Mouse (Mus musculus) liver, embryonic 12.5 days (tissue): ENCODE data around the gene Clstn1. TPM values are rescaled to one million over a fixed set of nuclear protein-coding genes. Genes with fewer than 3 reads are reported as not detected.
A peak's percentile ranks its signal among the peaks of the same experiment; 100 is the strongest.

Experiments used
- ATAC-seq: fragments of 200-750 bp; cut with Nextera tagmentation; 2 replicates; pipeline ENCODE4 v1.8.0; 2017; ENCODE audit warnings: moderate number of reproducible peaks, mild to moderate bottlenecking, moderate library complexity
- H3K27ac ChIP-seq: fragments of 300-500 bp; sonication (generic); 2 replicates; pipeline ENCODE4 v1.5.1; 2016; ENCODE audit warnings: mild to moderate bottlenecking
- H3K27me3 ChIP-seq: fragments of 300-500 bp; sonication (generic); replicated peaks from 2 replicates; pipeline ENCODE4 v1.6.1; 2016; ENCODE audit warnings: mild to moderate bottlenecking, moderate library complexity
- H3K36me3 ChIP-seq: fragments of 300-500 bp; sonication (generic); 2 replicates; pipeline ENCODE4 v1.6.1; 2016; ENCODE audit warnings: mild to moderate bottlenecking, moderate library complexity
- H3K4me1 ChIP-seq: fragments of 300-500 bp; sonication (generic); 2 replicates; pipeline ENCODE4 v1.6.1; 2016
- H3K4me2 ChIP-seq: fragments of 300-500 bp; sonication (generic); 2 replicates; pipeline ENCODE4 v1.6.1; 2016; ENCODE audit warnings: mild to moderate bottlenecking, moderate library complexity
- H3K4me3 ChIP-seq: fragments of 300-500 bp; sonication (generic); 2 replicates; pipeline ENCODE4 v1.5.1; 2016; ENCODE audit warnings: mild to moderate bottlenecking, moderate library complexity
- H3K9ac ChIP-seq: fragments of 300-500 bp; sonication (generic); 2 replicates; pipeline ENCODE4 v1.6.1; 2016; ENCODE audit warnings: mild to moderate bottlenecking, moderate library complexity
- H3K9me3 ChIP-seq: fragments of 300-500 bp; sonication (generic); replicated peaks from 2 replicates; pipeline ENCODE4 v1.6.1; 2016; ENCODE audit warnings: mild to moderate bottlenecking, moderate library complexity
- WGBS: fragments of 180-500 bp; shearing (Covaris S2); methylation state at CpG from one replicate; pipeline ENCODE4 v1.1.7; 2016; ENCODE audit not compliant: insufficient replicate concordance; 5-methylcytosine and 5-hydroxymethylcytosine counted together
- polyA plus RNA-seq: library from polyadenylated mRNA; unstranded; fragments of >200 nt; fragmentation: Nextera tagmentation; extraction: Ambion mirVana; gene quantifications from 2 replicates; pipeline ENCODE4 v1.2.1, GENCODE M21; 2016

Gene Clstn1
- 6.2 and 6.9 TPM in 2 replicates for polyA plus RNA-seq

DNA sequence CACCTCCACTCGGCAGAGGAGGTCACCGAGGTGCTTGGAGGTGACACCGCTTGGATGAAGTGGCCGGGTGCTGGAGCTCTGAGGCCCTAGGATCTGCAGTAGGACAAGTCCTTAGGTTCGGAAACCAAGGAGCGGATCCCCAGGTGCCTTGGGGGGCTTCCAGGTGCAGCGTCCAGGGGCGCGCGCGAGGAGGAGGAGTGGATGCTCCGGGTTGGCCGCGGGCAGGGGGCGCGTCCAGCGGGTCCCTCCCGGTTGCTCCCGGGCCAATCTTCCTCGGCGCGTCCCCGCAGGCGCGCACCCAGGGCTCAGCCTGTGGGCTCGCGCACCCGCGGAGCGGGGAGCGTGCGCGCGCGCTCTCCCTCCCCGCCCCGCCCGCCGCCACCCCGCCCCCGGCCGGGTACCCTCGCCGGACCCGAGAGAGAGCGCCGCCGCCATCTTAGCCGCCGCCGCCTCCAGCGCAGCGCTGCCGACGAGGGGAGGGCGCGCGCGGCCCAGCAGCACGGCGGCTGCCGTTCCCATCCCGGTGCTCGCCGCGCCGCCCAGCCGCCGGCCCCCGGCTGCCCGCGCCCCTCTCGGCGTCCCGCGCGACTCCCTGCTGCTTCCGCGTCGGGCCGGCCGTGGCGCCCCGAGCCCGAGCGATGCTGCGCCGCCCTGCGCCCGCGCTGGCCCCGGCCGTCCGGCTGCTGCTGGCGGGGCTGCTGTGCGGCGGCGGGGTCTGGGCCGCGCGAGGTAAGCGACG, at the start of gene Clstn1:
Clstn1 (plus strand) TSS at position 425 of the 739 bp plus-strand sequence.
- Histone ChIP-seq H3K27ac (no peak within 1 kb of the TSS), H3K9ac (peak within 1 kb of the TSS; percentile 44; the same call in 1 of the 2 replicates)
- WGBS, result 1% methylated on average over 85 of the region's 103 CpGs

DNA sequence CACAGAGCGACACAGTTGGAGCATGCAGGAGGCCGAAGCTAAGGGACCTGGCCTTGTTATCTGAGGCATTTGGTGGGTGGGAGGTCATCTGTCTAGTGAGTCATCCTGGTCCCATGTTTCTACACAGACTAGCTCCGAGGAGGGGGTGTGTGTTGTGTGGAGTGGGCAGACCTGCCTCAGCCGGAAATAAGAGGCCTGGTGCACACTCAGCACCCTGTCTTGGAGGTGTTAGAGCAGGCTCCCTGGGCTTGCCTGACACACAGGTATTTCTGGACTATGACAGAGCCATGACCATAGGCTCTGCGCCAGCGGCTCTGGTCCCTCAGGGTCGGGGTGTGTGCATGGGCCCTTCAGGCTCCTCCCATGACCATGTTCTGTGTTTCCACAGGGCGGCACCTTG, 46.8 kb upstream of the Clstn1 start:
- WGBS, result 62% methylated on average over 8 of the region's 8 CpGs

More for the DNA sequence above, at the start of gene Clstn1:
- Histone ChIP-seq H3K27me3 (peaks cover 86% of the 10 kb centered on the region), H3K9me3 (no peaks in the 10 kb centered on the region), H3K4me1 (peaks cover 18% of the 10 kb centered on the region), H3K4me2 (peak within 1 kb of the TSS; percentile 75), H3K36me3 (no peaks in the 10 kb centered on the region), H3K4me3 (peak within 1 kb of the TSS; percentile 61)
- ATAC-seq, result no peak

DNA sequence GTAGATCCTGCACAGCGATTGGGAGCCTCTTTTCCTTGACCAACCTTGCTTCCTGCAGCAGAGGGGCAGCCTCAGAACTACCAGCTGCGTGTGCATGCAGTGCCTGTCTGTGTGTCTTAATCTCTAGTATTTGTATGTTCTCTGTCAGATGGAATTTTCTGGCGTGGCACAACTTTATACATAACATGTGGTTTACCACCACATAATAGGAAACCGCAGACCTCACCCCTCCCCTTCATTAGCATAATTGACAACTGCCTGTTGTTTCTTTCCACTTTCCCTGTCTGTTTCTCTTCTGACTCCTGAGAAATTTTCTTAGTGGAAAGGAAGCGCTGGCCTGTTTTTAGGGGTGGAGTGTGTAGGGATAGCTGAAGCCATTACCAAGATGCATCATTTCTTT, 44.3 kb upstream of the Clstn1 start:
- Histone ChIP-seq H3K9ac (no peak overlapping the region), H3K27me3 (no peaks in the 10 kb centered on the region), H3K4me2 (no peak overlapping the region), H3K4me1 (peaks cover 14% of the 10 kb centered on the region), H3K36me3 (no peaks in the 10 kb centered on the region), H3K4me3 (no peak overlapping the region), H3K27ac (no peak overlapping the region), H3K9me3 (no peaks in the 10 kb centered on the region)
- ATAC-seq, result no peak
- WGBS, result 39% methylated on average over 5 of the region's 5 CpGs

More for the DNA sequence above, 46.8 kb upstream of the Clstn1 start:
- Histone ChIP-seq H3K27me3 (no peaks in the 10 kb centered on the region; the same call in 1 of the 2 replicates), H3K9ac (no peak overlapping the region), H3K9me3 (no peaks in the 10 kb centered on the region), H3K4me1 (0 out of 2 replicates have a peak, but pooled peaks cover 6% of the 10 kb centered on the region), H3K4me3 (no peak overlapping the region), H3K36me3 (no peaks in the 10 kb centered on the region), H3K4me2 (no peak overlapping the region), H3K27ac (no peak overlapping the region)
- no peak for ATAC-seq

DNA sequence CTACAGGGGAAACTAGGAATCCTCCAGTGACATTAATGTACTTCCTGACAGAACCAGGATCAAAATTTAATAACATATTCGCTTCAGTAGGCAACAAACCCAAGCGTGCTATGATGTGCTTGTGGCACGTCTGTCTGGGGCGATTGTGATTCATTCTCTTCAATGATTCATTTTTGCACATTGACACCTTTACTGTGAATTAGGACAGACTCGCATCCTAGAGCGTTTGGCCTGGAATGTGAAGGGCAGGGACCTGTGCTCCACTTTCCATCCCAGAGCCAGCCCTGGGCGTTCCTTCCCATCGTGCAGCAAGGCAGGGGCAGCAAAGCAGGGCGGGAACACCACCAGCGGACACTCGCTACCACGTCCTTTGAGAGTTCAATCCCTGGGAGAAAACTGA, 43.8 kb upstream of the Clstn1 start:
- no peak overlapping the region for H3K27ac ChIP-seq
- H3K36me3 ChIP-seq, result no peaks in the 10 kb centered on the region
- no peak overlapping the region for H3K4me2 ChIP-seq
- no peak overlapping the region for H3K9ac ChIP-seq
- no peak for ATAC-seq
- no peak overlapping the region for H3K4me3 ChIP-seq
- peaks cover 17% of the 10 kb centered on the region for H3K4me1 ChIP-seq
- WGBS, result 81% methylated on average over 12 of the region's 12 CpGs
- H3K27me3 ChIP-seq, result no peaks in the 10 kb centered on the region
- no peaks in the 10 kb centered on the region for H3K9me3 ChIP-seq

DNA sequence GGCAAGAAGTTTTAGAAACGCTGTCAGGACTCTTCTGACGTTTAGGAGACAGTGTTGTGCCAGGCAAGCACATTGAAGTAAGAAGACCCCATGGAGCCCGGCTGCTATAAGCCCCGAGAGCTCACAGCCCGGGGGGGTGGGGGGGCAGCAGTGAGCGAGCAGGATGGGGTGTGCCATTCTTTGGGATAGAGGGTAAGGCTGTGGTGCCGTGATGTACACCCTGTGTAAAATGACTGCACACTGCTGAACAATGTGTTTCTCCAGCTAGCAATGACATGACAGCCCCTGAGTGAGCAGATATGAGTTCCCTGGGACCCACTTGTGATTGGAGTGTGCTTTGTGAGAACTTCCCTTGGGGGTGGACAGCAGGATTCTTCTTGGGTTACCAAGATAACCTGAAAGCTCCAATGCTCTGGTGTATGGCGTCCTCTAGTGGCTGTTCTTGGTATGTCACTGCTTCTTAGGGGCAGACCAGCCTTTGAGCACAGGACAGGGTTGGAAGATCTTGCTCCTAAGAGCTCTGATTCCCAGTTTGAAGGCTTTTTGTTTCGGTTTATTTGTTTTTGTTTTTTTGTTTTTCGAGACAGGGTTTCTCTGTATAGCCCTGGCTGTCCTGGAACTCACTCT, 43.2 kb upstream of the Clstn1 start:
- H3K27me3 ChIP-seq, result no peaks in the 10 kb centered on the region
- no peaks in the 10 kb centered on the region for H3K9me3 ChIP-seq
- H3K27ac ChIP-seq, result no peak overlapping the region
- H3K4me1 ChIP-seq, result peaks cover 20% of the 10 kb centered on the region
- ATAC-seq, result no peak
- no peak overlapping the region for H3K4me2 ChIP-seq
- 48% methylated on average over 10 of the region's 10 CpGs for WGBS
- no peak overlapping the region for H3K4me3 ChIP-seq
- no peak overlapping the region for H3K9ac ChIP-seq
- no peaks in the 10 kb centered on the region for H3K36me3 ChIP-seq

DNA sequence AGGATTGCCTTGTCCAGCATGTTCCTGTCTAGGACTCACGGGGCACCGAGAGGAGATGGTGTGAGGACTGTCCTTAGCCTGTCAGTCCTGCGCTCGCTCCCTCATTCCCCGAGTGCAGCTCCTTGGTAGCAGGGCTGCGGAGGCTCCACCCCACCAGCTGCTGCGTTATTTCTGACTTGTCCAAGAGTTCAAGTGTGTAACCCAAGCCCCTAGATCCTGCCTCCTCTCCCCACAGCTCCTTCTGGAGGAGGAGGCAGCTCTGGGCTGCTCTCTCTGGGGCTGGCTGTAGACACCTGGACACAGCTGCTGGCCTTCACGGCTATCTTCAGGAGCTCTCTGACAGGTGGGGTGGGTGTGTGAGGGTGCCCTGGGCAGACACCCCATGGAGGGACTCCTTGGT, 41.4 kb upstream of the Clstn1 start:
- H3K27me3 ChIP-seq, result no peaks in the 10 kb centered on the region
- no peak overlapping the region for H3K4me3 ChIP-seq
- no peaks in the 10 kb centered on the region for H3K9me3 ChIP-seq
- no peak overlapping the region for H3K27ac ChIP-seq
- peaks cover 20% of the 10 kb centered on the region for H3K4me1 ChIP-seq
- H3K36me3 ChIP-seq, result no peaks in the 10 kb centered on the region
- WGBS, result 76% methylated on average over 8 of the region's 8 CpGs
- H3K4me2 ChIP-seq, result no peak overlapping the region
- ATAC-seq, result no peak
- no peak overlapping the region for H3K9ac ChIP-seq

DNA sequence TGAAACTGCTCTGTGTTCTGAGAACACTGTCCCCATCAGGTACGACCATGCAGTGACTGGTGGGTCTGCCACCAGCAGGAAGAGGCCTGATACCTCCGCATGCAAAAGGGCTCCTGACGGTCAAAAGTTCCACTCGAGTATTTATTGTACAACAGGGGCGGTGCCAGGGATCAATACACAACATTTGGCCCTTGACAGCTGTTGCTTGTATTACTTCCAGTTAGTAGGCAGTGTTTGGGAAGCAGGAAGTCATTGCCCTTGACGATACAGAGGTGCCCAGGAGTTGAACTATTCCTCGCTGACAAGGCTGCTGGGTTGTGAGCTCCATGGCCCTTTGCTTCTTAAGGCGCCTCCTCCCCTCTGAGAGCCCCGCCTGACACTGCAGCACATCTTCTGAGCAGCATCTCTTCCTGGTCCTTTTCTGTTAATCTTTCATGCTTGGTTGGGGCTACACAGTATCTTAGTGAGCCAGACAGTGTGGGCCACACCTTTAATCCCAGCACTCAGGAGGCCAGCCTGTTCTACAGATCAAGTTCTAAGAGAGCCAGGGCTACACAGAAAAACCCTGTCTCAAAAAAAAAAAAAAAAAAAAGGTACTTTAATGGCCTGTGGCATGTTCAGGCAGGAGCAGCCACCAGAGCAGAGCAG, 39.3 kb upstream of the Clstn1 start:
- Histone ChIP-seq H3K9ac (no peak overlapping the region), H3K4me3 (no peak overlapping the region), H3K4me1 (peaks cover 15% of the 10 kb centered on the region), H3K27me3 (no peaks in the 10 kb centered on the region), H3K36me3 (no peaks in the 10 kb centered on the region), H3K9me3 (no peaks in the 10 kb centered on the region), H3K4me2 (no peak overlapping the region), H3K27ac (no peak overlapping the region)
- ATAC-seq, result peak; percentile 75
- 61% methylated on average over 9 of the region's 9 CpGs for WGBS

DNA sequence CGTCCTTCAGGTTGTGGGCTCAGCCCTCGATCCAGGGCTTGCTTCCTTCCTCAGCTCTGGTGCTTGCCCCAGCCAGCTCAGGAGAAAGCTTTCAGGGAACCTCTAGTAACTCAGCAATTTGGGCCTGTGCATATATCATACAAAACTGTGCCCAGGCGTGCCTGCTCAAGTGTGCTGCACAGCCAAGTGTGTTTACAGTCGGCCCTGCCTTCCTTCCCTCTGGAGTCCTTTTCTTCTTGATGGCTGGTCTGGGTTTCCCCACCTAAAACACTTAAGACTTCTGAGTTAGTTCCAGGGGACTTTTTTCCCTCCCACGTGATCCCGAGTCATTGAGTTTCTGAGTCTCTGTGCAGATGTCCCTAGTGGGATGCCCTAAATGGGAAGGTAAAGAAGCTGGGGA, 38.7 kb upstream of the Clstn1 start:
- Histone ChIP-seq H3K4me3 (no peak overlapping the region), H3K27ac (no peak overlapping the region), H3K36me3 (no peaks in the 10 kb centered on the region), H3K9me3 (no peaks in the 10 kb centered on the region), H3K4me1 (peaks cover 13% of the 10 kb centered on the region), H3K9ac (no peak overlapping the region), H3K27me3 (0 out of 2 replicates have a peak, but pooled peaks cover 3% of the 10 kb centered on the region), H3K4me2 (no peak overlapping the region)
- 72% methylated on average over 6 of the region's 6 CpGs for WGBS
- ATAC-seq, result no peak

DNA sequence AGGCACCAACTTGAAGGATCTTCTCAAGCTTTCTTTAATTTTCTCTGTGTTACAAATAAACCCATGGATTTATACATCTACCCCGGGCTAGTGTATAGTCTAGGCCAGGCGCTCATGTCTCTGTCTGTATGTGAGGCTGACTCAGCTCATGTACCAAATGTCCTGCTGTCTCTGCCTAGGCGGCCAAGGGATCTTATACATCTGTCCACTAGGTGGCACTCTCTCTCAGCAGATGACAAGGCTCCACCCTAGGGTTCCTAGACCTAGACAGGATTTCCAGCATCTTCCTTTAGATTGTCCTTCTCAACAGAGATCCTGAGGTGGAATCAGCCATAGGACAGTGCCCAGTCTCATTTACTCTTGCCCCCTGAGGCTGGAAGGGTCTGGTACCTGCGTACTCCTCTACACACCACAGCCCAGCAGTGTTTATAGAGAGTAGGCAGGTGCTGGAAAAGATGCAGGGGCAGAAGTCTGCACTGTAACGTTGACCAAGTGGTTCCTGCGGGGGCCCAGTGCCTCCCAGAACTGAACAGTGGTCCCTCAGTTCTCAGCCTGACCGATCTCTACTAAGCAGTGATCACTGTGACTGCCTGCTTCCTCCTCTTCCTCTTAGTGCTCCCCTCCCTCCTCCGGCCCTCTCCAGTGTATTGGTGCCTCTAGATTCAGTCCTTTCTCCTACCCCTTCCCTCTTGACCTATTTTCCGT, 36.9 kb upstream of the Clstn1 start:
- H3K4me2 ChIP-seq, result no peak overlapping the region
- no peaks in the 10 kb centered on the region for H3K36me3 ChIP-seq
- WGBS, result 37% methylated on average over 9 of the region's 9 CpGs
- peaks cover 13% of the 10 kb centered on the region for H3K4me1 ChIP-seq
- no peak overlapping the region for H3K9ac ChIP-seq
- no peaks in the 10 kb centered on the region for H3K9me3 ChIP-seq
- H3K27me3 ChIP-seq, result 0 out of 2 replicates have a peak, but pooled peaks cover 3% of the 10 kb centered on the region
- 0 out of 2 replicates have a peak, but pooled peaks have one; percentile 44 for ATAC-seq
- no peak overlapping the region for H3K27ac ChIP-seq
- no peak overlapping the region for H3K4me3 ChIP-seq

DNA sequence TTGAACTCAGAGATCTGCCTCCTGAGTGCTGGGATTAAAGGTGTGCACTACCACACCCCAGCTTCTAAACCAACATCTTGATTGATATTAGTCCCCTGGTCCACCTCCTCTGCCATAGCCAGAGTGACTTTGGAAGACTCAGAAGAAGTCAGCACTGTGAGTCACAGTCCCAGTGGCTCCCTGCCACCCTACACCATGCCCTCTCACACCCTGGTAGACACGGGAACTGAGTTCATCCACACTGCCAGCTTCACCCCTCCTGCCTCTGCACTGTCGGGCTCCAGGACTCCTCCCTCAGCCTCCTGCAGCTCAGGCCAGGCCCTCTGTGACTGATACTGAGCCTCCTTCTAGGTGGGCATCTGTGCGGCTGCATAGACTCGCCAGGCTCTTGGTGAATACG, 35.4 kb upstream of the Clstn1 start:
- 72% methylated on average over 5 of the region's 5 CpGs for WGBS
- Histone ChIP-seq H3K27ac (no peak overlapping the region), H3K36me3 (no peaks in the 10 kb centered on the region), H3K4me2 (no peak overlapping the region), H3K27me3 (0 out of 2 replicates have a peak, but pooled peaks cover 3% of the 10 kb centered on the region), H3K9me3 (no peaks in the 10 kb centered on the region), H3K4me3 (no peak overlapping the region), H3K9ac (no peak overlapping the region), H3K4me1 (peaks cover 13% of the 10 kb centered on the region)
- no peak for ATAC-seq

DNA sequence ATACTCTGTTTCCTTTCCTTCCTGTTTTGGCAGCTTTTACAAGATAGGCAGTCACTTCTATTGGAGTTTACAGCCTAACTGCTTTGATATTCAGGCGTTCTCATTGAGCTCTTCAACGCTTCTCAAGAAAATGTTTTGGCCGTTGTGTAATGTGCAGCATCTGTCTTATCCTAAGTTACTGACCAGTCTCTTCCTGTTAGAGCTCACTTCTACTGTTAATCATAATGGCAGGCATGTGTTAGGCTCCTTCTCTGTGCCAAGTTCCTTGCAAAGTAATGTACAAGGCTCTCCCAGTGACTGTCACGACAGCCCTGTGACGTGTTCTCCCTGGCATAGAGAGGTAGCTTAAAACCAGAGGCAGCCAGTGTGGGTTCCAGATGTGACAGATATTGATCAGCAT, 34.6 kb upstream of the Clstn1 start:
- Histone ChIP-seq H3K36me3 (no peaks in the 10 kb centered on the region), H3K4me2 (no peak overlapping the region), H3K27ac (no peak overlapping the region), H3K27me3 (0 out of 2 replicates have a peak, but pooled peaks cover 3% of the 10 kb centered on the region), H3K4me3 (no peak overlapping the region), H3K9me3 (no peaks in the 10 kb centered on the region), H3K4me1 (peaks cover 8% of the 10 kb centered on the region), H3K9ac (no peak overlapping the region)
- WGBS, result 82% methylated on average over 5 of the region's 5 CpGs
- no peak for ATAC-seq
